Mouse (Mus musculus): ENCODE data around the gene Dis3l2. TPM values are rescaled to one million over a fixed set of nuclear protein-coding genes. Genes with fewer than 3 reads are reported as not detected.

Gene Dis3l2
- polyA plus RNA-seq, 1 experiment from 2014 or later, result 27.5 TPM

GRCm38 (mm10) chr1:87050072-87050471 is 346.5 kb downstream of the Dis3l2 start:
- no peaks in the 10 kb centered on the region for H3K9me3 ChIP-seq
- 68% methylated on average over 3 of the region's 3 CpGs for WGBS
- H3K27me3 ChIP-seq, result no peaks in the 10 kb centered on the region
- ATAC-seq (ENCODE audit: borderline replicate concordance, extremely low read depth, low FRiP score, low TSS enrichment), result no peak
- no peak overlapping the region for H3K4me3 ChIP-seq
- H3K4me1 ChIP-seq, result no peaks in the 10 kb centered on the region
- H3K36me3 ChIP-seq, result 0 out of 2 replicates have a peak, but pooled peaks cover 3% of the 10 kb centered on the region
- no peak overlapping the region for H3K4me2 ChIP-seq
- no peak overlapping the region for H3K27ac ChIP-seq
- H3K9ac ChIP-seq, result no peak overlapping the region

- WGBS, result 71% methylated on average over 1 of the region's 1 CpGs
Observed at GRCm38 (mm10) chr1:87050700-87051099, 347.1 kb downstream of the Dis3l2 start.

GRCm38 (mm10) chr1:87051369-87051768 is 347.8 kb downstream of the Dis3l2 start:
- H3K27ac ChIP-seq, result no peak overlapping the region
- ATAC-seq (ENCODE audit: borderline replicate concordance, extremely low read depth, low FRiP score, low TSS enrichment), result no peak
- no peaks in the 10 kb centered on the region for H3K4me1 ChIP-seq
- no peak overlapping the region for H3K4me2 ChIP-seq
- H3K9me3 ChIP-seq, result no peaks in the 10 kb centered on the region
- no peak overlapping the region for H3K4me3 ChIP-seq
- WGBS, result 71% methylated on average over 4 of the region's 4 CpGs
- H3K36me3 ChIP-seq, result 0 out of 2 replicates have a peak, but pooled peaks cover 3% of the 10 kb centered on the region
- H3K9ac ChIP-seq, result no peak overlapping the region
- H3K27me3 ChIP-seq, result no peaks in the 10 kb centered on the region

More at GRCm38 (mm10) chr1:87050700-87051099, 347.1 kb downstream of the Dis3l2 start:
- Histone ChIP-seq H3K36me3 (0 out of 2 replicates have a peak, but pooled peaks cover 3% of the 10 kb centered on the region), H3K4me3 (no peak overlapping the region), H3K4me1 (no peaks in the 10 kb centered on the region), H3K27me3 (no peaks in the 10 kb centered on the region), H3K4me2 (no peak overlapping the region), H3K27ac (no peak overlapping the region), H3K9me3 (no peaks in the 10 kb centered on the region), H3K9ac (no peak overlapping the region)
- ATAC-seq (ENCODE audit: borderline replicate concordance, extremely low read depth, low FRiP score, low TSS enrichment), result no peak

- ATAC-seq (ENCODE audit: borderline replicate concordance, extremely low read depth, low FRiP score, low TSS enrichment), result no peak
- no peaks in the 10 kb centered on the region for H3K4me1 ChIP-seq
- WGBS, result 75% methylated on average over 4 of the region's 4 CpGs
- H3K36me3 ChIP-seq, result no peaks in the 10 kb centered on the region
- H3K9me3 ChIP-seq, result no peaks in the 10 kb centered on the region
- no peak overlapping the region for H3K4me2 ChIP-seq
- no peaks in the 10 kb centered on the region for H3K27me3 ChIP-seq
- no peak overlapping the region for H3K9ac ChIP-seq
- no peak overlapping the region for H3K4me3 ChIP-seq
- no peak overlapping the region for H3K27ac ChIP-seq
Observed at GRCm38 (mm10) chr1:87057075-87057474, 353.5 kb downstream of the Dis3l2 start.

- no peaks in the 10 kb centered on the region for H3K9me3 ChIP-seq
- H3K27ac ChIP-seq, result no peak overlapping the region
- no peaks in the 10 kb centered on the region for H3K4me1 ChIP-seq
- H3K9ac ChIP-seq, result no peak overlapping the region
- no peak overlapping the region for H3K4me2 ChIP-seq
- no peaks in the 10 kb centered on the region for H3K36me3 ChIP-seq
- no peaks in the 10 kb centered on the region for H3K27me3 ChIP-seq
- no peak for ATAC-seq (ENCODE audit: borderline replicate concordance, extremely low read depth, low FRiP score, low TSS enrichment)
- WGBS, result 69% methylated on average over 8 of the region's 8 CpGs
- H3K4me3 ChIP-seq, result no peak overlapping the region
Observed at GRCm38 (mm10) chr1:87059042-87059665, 355.5 kb downstream of the Dis3l2 start.

GRCm38 (mm10) chr1:87060913-87061312 is 357.3 kb downstream of the Dis3l2 start:
- no peaks in the 10 kb centered on the region for H3K4me1 ChIP-seq
- no peak overlapping the region for H3K9ac ChIP-seq
- H3K4me3 ChIP-seq, result no peak overlapping the region
- no peaks in the 10 kb centered on the region for H3K27me3 ChIP-seq
- no peak overlapping the region for H3K27ac ChIP-seq
- H3K9me3 ChIP-seq, result no peaks in the 10 kb centered on the region
- no peak for ATAC-seq (ENCODE audit: borderline replicate concordance, extremely low read depth, low FRiP score, low TSS enrichment)
- no peak overlapping the region for H3K4me2 ChIP-seq
- H3K36me3 ChIP-seq, result no peaks in the 10 kb centered on the region

- ATAC-seq (ENCODE audit: borderline replicate concordance, extremely low read depth, low FRiP score, low TSS enrichment), result no peak
- no peak overlapping the region for H3K4me3 ChIP-seq
- no peaks in the 10 kb centered on the region for H3K36me3 ChIP-seq
- 54% methylated on average over 16 of the region's 16 CpGs for WGBS
- H3K4me1 ChIP-seq, result no peaks in the 10 kb centered on the region
- no peaks in the 10 kb centered on the region for H3K9me3 ChIP-seq
- H3K27ac ChIP-seq, result no peak overlapping the region
- H3K27me3 ChIP-seq, result no peaks in the 10 kb centered on the region
- no peak overlapping the region for H3K4me2 ChIP-seq
- no peak overlapping the region for H3K9ac ChIP-seq
Observed at GRCm38 (mm10) chr1:87070720-87071119, 367.1 kb downstream of the Dis3l2 start.

- no peak overlapping the region for H3K4me2 ChIP-seq
- no peaks in the 10 kb centered on the region for H3K27me3 ChIP-seq
- no peak overlapping the region for H3K27ac ChIP-seq
- no peak for ATAC-seq (ENCODE audit: borderline replicate concordance, extremely low read depth, low FRiP score, low TSS enrichment)
- no peaks in the 10 kb centered on the region for H3K9me3 ChIP-seq
- whole genome bisulfite sequencing, result 72% methylated on average over 8 of the region's 8 CpGs
- H3K36me3 ChIP-seq, result no peaks in the 10 kb centered on the region
- H3K4me3 ChIP-seq, result no peak overlapping the region
- H3K4me1 ChIP-seq, result no peaks in the 10 kb centered on the region
- no peak overlapping the region for H3K9ac ChIP-seq
Observed at GRCm38 (mm10) chr1:87073776-87074175, 370.2 kb downstream of the Dis3l2 start.

GRCm38 (mm10) chr1:87086196-87086595 is 382.6 kb downstream of the Dis3l2 start:
- ATAC-seq (ENCODE audit: borderline replicate concordance, extremely low read depth, low FRiP score, low TSS enrichment), result no peak
- no peak overlapping the region for H3K4me2 ChIP-seq
- H3K27ac ChIP-seq, result no peak overlapping the region
- H3K9ac ChIP-seq, result no peak overlapping the region
- H3K36me3 ChIP-seq, result no peaks in the 10 kb centered on the region
- H3K9me3 ChIP-seq, result no peaks in the 10 kb centered on the region
- no peaks in the 10 kb centered on the region for H3K27me3 ChIP-seq
- H3K4me3 ChIP-seq, result no peak overlapping the region
- WGBS, result 61% methylated on average over 4 of the region's 4 CpGs
- H3K4me1 ChIP-seq, result no peaks in the 10 kb centered on the region

GRCm38 (mm10) chr1:87086964-87087363 is 383.4 kb downstream of the Dis3l2 start:
- Histone ChIP-seq H3K27ac (no peak overlapping the region), H3K27me3 (no peaks in the 10 kb centered on the region), H3K9ac (no peak overlapping the region), H3K36me3 (no peaks in the 10 kb centered on the region), H3K4me1 (no peaks in the 10 kb centered on the region), H3K9me3 (no peaks in the 10 kb centered on the region), H3K4me3 (no peak overlapping the region), H3K4me2 (no peak overlapping the region)
- WGBS, result 70% methylated on average over 17 of the region's 17 CpGs
- ATAC-seq (ENCODE audit: borderline replicate concordance, extremely low read depth, low FRiP score, low TSS enrichment), result no peak

GRCm38 (mm10) chr1:87089251-87089650 is 385.6 kb downstream of the Dis3l2 start:
- H3K4me3 ChIP-seq, result no peak overlapping the region
- no peak for ATAC-seq (ENCODE audit: borderline replicate concordance, extremely low read depth, low FRiP score, low TSS enrichment)
- no peaks in the 10 kb centered on the region for H3K36me3 ChIP-seq
- H3K9me3 ChIP-seq, result no peaks in the 10 kb centered on the region
- no peak overlapping the region for H3K27ac ChIP-seq
- H3K4me2 ChIP-seq, result no peak overlapping the region
- no peaks in the 10 kb centered on the region for H3K4me1 ChIP-seq
- no peaks in the 10 kb centered on the region for H3K27me3 ChIP-seq
- no peak overlapping the region for H3K9ac ChIP-seq
- 83% methylated on average over 11 of the region's 11 CpGs for WGBS

- Histone ChIP-seq H3K9ac (no peak within 1 kb of the TSS), H3K4me1 (no peaks in the 10 kb centered on the region), H3K36me3 (no peaks in the 10 kb centered on the region), H3K27ac (no peak within 1 kb of the TSS), H3K27me3 (no peaks in the 10 kb centered on the region), H3K9me3 (no peaks in the 10 kb centered on the region), H3K4me3 (no peak within 1 kb of the TSS), H3K4me2 (no peak within 1 kb of the TSS)
- WGBS, result 67% methylated on average over 4 of the region's 4 CpGs
- no peak for ATAC-seq (ENCODE audit: borderline replicate concordance, extremely low read depth, low FRiP score, low TSS enrichment)
Observed at GRCm38 (mm10) chr1:87089828-87090227, 386.2 kb downstream of the Dis3l2 start, which contains the start of gene Alppl2. Alppl2 (minus strand) TSS chr1:87089928.

- 72% methylated on average over 8 of the region's 8 CpGs for WGBS
- H3K4me2 ChIP-seq, result no peak overlapping the region
Observed at GRCm38 (mm10) chr1:87095642-87096041, 392.0 kb downstream of the Dis3l2 start.

More at GRCm38 (mm10) chr1:87095642-87096041, 392.0 kb downstream of the Dis3l2 start:
- no peaks in the 10 kb centered on the region for H3K9me3 ChIP-seq
- no peak overlapping the region for H3K9ac ChIP-seq
- H3K27me3 ChIP-seq, result peaks cover 6% of the 10 kb centered on the region; the same call in 1 of the 2 replicates
- no peak for ATAC-seq (ENCODE audit: borderline replicate concordance, extremely low read depth, low FRiP score, low TSS enrichment)
- H3K36me3 ChIP-seq, result no peaks in the 10 kb centered on the region
- H3K4me1 ChIP-seq, result no peaks in the 10 kb centered on the region
- H3K4me3 ChIP-seq, result no peak overlapping the region
- H3K27ac ChIP-seq, result no peak overlapping the region

All from lung, embryonic 15.5 days (tissue).